Mouse (Mus musculus): ENCODE measurements around the gene Gna12.

The Gna12 gene

DNA sequence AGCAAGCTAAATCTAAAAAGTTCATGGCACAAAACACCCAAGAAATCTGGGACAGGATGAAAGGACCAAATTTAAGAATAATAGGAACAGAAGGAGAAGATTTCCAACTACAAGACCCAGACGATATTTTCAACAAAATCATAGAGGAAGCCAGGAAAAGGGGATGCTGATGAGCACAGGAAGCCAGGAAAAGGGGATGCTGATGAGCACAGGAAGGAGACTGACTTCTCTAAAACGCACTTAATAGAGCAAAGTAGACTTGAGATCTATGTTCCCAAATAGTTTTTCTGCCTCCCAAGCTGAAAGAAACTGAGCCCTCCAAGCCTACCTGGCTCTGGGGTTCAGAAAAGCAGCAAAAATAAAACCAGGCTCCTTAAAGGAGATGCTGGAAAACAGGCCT is 2.8 kb downstream of the Gna12 start:
- no peak for DNase-seq (ENCODE audit: low spot score)

DNA sequence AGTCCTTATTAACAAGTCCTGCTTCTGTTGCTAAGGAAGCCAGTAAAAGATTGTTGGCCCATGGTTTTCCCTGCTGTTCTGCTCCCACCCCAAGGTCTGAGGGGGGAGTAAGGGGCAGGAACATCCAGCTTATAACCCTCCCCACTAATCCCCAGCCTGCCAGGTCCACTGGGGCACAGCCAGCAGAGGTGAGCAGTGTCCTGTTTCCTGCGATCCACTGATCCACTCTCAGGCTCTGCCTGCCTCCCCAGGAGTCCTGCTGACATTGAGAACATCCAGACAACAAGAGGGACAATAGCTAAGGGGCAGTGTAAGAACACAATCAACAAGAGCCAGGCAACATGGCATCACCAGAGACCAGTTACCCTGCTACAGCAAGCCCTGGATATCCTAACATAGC is 3.4 kb downstream of the Gna12 start:
- DNase-seq (ENCODE audit: low spot score): no peak

DNA sequence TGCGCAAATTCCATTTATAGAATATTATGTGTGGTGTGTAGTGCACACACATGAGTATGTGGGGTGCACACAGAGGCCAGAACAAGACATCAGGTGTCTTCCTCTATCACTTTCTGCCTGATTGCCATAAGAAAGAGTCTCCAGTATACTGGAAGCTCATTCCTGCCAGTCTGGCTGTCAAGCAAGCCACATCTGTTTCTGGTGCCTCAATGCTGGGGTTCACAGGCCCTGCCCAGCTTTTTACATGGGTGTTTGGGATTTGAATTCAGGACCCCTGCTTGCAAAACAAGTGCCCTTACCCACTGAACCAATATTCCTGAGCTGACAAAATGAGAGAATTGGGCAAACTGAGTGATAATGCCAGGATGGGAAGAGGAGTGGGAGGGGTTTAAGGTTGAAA is 4.1 kb downstream of the Gna12 start:
- no peak for DNase-seq (ENCODE audit: low spot score)

DNA sequence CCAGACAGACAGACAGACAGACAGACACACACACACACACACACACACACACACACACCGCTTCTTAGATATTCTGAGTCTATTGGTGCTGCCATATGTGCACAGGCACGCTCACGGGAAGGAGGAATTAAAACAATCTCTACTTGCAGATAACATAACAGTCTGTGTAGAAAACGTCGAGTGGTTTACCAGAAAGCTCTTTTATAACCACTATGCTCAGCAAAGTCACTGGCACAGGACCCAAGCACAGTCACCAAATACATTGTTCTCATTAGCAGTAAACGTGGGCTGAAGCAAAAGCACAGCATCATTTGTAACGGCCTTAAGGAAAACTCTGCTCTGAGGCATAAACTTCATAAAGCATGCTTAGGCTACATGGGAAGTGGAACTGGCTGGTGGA is 6.1 kb downstream of the Gna12 start:
- DNase-seq (ENCODE audit: low spot score): no peak

DNA sequence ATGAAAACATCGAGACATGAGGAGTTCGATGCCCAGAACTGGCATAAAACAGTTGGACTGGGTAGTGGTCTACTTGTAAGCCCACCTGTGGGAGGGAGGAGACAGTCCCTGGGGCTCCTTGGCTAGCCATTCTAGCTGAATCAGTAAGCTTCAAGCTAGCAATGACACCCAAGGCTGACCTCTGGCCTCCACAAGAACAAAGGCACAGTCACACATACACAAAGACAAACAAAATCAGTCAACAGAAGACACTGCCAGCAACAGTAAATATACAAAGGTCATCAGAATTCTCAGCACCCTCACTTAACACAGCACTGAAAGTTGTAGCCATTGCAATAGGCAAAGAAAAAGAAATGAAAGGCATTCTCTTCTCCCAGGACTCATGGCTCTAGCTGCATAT is 6.8 kb downstream of the Gna12 start:
- DNase-seq (ENCODE audit: low spot score): no peak

DNA sequence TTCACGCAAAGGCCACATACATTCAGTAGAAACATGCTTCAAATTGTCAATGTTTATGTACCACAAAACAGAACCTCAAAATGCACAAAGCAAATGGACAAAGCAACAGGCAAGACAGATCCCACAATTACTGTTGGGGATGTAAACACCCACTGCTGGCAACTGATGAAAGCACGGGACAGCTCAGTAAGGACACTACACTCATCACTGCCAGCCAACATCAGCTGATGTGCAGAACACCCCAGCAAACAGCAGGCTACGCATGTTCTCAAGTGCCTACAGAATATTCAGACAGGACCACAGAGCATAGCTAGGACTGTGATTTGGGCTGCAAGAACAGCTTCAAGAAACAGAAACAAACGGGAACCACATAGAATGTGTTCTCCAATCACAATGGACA is 8.3 kb downstream of the Gna12 start:
- DNase-seq (ENCODE audit: low spot score): no peak

DNA sequence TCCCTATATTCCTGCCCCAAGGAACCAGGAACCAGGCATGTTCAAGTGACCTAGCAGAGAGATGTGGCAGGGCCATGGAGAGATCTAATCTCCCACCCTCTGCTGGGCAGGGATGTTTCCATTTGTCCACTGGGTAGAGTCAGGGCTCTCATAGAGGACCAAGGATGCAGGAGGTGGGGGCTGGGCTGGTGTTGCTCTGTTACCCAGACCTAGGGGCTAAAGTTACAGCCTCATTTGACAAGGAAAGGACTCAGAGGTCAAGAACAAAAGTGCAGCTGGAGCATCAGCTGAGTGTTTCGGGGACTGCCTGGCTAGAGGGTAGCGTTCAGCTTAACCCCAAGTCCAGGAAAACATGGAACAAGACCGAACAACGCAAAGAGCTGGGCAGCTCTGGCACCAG is 9.7 kb downstream of the Gna12 start:
- no peak for DNase-seq (ENCODE audit: low spot score)

DNA sequence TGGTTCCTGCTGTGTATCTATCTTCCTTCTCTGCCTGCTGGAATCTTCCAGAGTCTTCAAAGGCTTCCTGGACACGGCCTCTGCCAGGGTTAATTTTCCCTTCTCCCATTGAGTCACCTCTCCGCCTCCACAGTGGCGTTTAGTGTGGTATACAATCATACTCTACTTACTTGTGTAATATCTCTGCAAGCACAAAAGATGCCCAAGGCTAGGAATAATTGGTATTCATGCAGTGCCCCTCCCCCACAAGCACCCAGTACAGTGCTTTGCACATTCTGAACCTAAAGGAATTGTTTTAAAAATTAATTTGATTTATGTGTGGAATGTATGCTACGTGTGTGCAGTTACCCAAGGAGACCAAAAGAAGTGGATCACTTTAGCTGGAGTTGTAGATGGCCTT is 10.6 kb downstream of the Gna12 start:
- DNase-seq (ENCODE audit: low spot score): no peak

DNA sequence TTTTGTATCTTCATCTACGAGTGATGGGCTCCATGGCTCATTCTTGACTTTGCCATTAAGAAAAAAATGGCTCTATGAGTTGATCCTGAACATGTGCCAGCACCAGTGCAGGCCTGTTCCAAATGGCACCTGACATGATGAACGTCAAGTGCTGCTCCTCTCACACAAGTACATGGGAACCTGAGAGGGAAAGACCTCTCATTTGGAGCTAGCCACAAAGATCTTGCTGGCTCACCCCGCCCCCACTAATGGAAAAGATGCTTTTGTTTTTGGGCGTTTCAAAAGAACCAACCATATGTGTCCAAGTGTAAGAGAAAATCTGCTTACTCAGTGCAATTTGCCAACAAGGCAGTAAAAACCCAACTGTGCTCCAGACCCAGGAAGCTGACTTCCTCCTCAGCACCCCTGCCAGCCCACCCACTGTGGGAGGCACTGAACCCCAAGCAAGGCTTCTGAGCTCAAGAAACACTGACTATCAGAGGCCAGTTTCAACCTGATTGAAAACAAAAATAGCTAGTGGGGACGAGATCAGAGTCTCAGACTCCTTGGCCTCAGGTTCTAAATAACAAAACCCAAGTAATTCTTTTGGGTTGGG is 11.7 kb downstream of the Gna12 start:
- DNase-seq (ENCODE audit: low spot score): no peak

DNA sequence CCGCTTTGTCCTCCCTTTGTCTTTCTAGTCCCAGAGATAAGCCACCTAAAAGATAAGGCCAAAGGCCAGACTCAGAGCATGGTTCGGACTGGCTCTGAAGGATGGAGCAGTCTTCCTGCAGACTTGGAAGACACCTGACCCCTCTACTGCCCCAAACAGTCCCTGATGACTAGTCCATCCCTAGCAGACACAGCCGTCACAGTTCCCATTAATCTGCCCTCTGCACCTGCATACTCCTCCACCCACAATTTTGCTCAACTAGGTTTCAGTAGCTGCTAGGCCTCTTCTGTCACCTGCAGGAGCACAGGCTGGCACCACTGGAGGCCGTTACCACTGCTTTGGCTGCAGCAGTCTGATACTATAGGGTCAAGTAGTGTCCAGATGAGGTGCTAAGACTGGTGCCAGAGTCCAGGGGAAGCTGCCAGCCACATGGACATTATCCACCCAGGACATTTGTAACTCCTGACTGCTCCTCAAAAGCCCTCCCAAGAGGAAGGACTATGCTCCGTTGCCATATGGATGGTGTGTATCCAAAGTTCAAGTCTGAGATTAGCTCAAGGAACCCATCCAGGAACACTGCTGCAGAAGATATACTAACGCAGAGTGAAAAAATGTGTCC is 13.2 kb downstream of the Gna12 start:
- no peak for DNase-seq (ENCODE audit: low spot score)

DNA sequence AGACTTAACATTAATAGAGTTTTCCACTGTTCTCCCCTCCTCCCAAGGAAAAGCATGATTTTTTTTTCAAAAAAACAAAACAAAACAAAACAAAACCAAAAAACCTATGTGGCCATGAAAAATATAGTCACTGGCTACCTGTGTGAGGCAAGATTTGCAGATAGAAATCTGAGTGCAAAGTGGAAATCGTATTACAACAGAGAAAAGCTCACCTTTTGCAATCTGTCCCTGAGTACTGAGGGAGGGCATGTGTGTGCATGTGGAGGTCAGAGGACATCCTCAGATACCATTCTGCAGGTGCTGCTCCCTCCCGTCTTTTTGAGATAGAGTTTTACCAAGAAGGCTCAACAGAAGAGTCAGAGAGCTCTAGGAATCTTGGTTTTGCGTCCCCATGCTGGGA is 14.2 kb downstream of the Gna12 start:
- no peak for DNase-seq (ENCODE audit: low spot score)

DNA sequence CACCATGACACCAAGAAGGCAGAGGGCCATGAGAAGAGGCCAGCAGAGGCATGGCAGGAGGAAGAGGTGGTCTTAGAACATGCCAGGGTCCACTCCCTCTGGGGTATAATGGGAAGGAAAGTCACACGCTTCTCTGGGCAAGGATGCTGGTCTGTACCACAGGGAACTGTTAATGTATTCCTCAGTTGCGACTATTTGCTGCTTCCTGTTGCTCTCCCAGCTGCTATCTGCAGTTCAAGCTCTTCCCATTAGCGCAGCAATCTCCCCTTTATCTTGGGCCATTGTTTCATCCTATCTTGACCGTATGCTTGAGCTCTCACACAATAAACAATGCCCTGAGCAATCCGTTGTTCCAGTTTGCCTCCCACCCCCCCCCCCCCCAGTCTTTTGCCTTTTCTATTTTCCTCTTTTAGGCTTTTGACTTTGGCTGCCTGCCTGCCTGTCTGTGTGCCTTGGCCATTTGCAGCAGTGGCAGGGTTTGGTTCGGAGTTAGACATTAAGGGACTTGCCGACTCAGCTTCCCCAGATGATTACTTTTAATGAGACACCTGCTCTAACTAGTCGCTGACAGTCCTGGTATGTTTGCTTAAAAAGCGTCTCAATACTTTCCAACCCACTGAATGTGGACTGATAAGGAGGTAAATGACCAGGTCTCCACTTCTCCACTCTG is 15.0 kb downstream of the Gna12 start:
- DNase-seq (ENCODE audit: low spot score): no peak

DNA sequence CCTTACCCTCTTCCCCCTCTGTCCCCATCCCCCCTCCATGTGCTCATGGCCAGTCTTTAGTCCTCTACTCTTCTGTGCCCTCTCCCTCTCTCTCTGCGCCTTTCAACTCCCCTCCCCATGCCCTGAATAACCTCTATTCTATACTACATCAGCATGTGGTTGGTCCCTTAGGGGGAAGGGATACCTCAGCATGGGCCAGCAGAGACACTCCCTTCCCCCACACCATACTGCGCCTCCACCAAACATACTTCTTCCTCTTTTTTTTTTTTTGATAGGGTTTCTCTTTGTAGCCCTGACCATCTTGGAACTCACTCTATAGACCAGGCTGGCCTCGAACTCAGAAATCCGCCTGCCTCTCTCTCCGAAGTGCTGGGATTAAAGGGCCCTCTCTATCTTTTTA is 15.8 kb downstream of the Gna12 start:
- DNase-seq (ENCODE audit: low spot score): no peak

DNA sequence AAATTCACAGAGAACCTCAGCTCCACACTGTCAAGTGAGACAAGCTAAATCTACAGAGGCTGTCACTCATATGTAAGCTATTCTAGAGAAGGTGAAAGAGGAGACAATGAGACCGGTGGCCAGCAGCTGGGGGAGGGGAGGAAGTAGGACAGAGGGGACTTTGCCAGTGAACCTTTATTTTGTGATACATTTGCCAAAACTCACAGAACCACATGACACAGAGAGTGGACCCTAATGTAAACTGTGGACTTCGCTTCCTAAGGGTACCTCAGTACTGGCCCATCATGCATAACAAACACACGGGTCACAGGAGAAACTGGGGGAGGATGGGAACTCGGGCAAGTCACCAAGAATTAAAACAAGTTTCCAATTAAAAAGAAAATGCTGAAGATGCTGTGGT is 17.5 kb downstream of the Gna12 start:
- no peak for DNase-seq (ENCODE audit: low spot score)

DNA sequence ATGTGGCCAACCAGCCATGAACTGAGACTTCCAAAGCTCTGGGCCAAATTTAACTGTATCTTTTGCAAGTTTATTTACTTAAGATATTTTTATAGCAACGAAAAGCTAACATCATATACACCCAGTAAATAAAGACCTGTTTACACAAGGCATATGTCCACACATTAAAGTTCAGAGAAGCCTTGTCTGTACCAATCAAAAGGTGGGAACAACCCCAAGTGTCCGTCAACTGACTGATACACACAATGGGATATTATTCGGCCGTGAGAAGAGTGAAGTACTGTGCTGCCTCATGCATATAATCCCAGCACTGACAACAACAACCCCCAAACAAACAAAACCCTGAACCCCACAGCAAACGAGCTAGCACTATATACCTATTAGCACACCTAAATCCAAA is 18.2 kb downstream of the Gna12 start:
- no peak for DNase-seq (ENCODE audit: low spot score)

DNA sequence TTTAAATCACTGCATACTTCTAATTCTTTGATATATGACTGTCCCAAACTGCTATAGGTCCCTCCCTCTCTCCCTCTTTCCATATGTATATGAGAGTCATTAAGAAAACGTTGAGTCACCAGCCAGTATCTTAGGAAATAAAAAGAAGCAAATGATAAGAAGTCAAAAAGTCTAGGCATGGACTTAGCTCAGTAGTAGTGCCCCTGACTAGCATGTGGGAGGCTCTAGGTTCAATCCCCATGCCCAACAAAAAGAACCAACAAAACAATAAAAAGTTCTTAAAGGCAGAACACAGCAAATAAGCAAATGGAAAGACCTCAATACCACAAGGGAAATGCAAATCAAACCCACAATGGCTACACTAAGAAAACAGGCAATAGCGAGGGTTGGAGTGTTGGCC is 18.8 kb downstream of the Gna12 start:
- no peak for DNase-seq (ENCODE audit: low spot score)

DNA sequence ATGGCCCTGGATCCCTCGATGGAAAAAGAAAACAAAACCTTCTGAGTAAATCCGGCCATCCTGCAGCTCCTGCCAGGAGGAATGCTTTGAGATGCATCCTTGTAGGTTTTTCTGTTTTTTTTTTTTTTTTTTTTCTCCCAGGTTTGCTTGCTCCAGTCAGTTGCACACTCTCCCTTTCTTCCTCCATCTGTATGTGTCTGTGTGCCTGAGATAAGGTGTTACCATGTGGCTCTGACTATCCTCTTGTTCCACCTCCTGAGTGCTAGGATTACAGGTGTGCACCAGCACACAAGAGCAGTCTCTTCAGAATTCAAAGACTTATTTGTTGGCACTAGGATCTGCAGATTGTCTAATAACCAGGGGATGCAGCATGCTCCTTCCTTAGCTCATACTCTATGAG is 23.3 kb downstream of the Gna12 start:
- no peak for DNase-seq (ENCODE audit: low spot score)

DNA sequence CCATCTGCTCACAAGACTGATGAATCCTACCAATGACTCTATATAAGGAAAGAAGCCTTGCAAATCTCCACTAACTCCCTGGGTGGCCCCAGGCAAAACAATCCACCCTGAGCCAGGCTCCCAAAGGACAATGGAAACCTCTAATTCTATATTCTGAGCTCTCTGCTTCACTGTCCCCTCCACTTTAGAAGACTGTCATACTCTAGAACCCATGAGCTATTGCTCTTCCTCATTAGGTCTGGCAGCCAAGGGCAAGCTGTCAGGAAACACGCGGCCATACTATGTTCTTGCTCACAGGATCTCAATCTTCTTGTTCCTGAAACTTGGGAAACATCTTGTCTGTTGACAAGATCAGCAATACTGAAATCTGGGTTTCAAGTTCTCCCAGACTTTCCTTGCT is 24.0 kb downstream of the Gna12 start:
- no peak for DNase-seq (ENCODE audit: low spot score)

DNA sequence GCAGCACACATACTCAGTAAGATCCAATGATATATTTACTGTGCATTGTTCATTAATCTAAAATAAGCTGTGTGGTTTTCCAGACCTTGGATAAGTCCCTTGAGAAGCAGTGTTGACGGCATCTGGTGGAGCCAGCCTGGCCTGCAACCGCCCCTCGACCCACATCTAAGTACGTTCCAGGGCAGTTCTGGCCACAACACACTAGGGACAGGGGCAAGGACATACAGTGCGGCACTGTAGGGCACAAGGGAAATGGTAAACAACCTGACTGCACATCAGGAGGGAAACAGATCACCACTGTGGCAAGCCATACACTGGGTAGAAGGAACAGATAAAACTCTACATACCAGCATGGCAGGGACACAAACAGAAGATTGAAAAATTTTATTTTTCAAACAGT is 28.4 kb downstream of the Gna12 start:
- no peak for DNase-seq (ENCODE audit: low spot score)

DNA sequence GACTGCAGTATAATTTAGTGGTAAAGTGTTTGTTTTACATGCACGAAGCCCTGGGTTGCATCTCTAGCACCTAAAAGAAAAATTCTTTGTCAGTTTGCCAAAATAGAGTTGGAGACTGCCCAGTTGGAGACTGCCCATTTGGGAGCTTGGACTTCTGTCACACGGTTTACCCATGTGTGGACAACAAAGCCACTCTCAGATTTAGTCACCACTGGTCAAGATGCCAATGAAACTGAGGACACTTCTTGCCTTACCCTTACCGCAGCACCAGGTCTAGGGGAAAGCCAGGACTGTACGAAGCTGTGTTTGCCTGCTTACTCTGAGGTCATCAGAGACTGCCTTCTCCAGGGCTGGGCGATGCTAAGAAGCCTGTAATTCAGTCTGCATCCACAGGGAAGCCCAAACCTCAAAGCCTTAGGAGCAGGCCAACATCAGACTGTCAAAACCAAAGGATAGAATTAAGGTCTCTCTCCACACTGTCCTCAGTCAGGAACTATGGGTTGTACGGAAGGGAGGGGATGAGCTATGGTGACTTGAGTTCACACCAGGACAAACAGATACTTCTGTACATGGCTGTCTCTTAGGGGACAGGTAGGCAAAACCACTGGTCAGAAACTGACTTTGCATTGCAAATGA is 29.8 kb downstream of the Gna12 start:
- no peak for DNase-seq (ENCODE audit: low spot score)

DNA sequence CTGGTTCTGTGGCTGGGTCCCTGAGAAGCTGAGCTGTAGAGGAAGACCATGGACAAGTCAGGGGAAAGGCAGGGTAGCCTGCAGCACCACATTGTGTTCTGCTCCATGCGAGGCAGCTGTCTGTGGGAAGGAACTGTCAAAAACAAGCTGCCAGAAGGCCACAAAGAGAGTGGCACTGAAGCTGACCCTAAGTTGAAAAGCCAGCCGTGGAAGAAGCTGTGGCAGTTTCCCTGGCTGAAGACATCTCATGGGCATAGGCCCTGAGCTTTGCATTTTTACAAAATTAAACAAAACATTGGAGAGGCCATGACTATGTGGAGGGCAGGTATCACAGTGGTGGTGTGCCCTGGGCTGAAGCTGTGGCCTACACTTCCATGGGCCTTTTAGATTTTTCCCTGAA is 31.0 kb downstream of the Gna12 start:
- no peak for DNase-seq (ENCODE audit: low spot score)

DNA sequence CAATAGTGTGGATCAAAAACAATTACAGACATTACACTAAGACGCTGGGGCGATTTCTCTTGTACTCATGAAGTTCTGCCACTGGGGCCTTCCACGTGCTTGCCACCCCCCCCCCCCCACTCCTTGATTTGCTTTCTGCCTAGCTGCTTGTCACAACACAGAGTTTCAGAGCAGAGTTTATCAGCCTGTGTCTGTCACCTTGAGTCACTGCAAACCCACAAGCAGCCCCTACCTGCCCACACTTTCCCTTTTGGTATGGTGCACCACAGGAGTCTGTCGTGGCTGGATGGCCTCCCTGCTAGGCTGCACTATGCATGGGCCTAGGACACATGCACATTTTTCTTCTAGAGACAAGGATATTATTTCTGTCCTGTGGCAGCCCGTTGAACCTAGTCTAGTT is 31.5 kb downstream of the Gna12 start:
- DNase-seq (ENCODE audit: low spot score): no peak

DNA sequence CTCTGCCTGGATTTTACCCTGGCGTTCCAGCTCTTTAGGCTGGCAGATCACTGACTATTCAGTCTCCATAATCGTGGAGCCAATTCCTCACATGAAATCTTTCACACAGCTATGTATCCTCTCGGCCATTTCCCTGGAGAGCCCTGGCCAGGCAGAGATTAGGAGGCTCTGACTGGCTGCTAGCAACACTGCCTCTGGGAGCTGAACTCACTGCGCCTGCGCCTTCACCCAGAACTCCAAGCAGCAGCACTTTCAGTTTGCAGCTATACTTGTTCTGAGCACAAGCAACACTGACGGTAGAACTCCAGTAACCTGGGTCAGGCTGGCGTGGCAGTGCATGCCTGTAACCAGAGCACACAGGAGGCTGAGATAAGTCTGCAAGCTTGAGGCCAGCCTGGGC is 32.1 kb downstream of the Gna12 start:
- DNase-seq (ENCODE audit: low spot score): no peak

DNA sequence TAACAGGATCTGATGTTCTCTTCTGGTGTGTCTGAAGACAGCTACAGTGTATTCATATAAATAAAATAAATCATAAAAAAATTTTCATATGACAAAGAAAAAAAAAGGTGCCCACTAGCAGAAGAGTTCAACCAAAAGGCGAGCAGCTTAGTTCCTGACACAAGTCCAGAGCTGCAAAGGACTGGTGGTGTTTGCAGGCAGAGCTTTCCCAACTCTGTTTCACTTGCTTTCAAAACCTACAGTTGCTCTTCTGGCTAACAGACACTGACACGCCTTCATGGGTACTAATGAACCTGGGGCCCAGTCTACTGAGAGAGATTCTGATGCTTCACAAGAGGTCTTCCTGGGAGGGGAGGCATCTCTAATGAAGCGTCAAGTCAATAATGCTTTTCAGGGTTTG is 34.2 kb downstream of the Gna12 start:
- no peak for DNase-seq (ENCODE audit: low spot score)
